Mouse (Mus musculus): ENCODE results near the gene Podxl2. TPM values are rescaled to one million over a fixed set of nuclear protein-coding genes. Genes with fewer than 3 reads are reported as not detected.

Gene Podxl2
- polyA plus RNA-seq, 1 experiment from 2014 or later: 32.0 TPM

DNA sequence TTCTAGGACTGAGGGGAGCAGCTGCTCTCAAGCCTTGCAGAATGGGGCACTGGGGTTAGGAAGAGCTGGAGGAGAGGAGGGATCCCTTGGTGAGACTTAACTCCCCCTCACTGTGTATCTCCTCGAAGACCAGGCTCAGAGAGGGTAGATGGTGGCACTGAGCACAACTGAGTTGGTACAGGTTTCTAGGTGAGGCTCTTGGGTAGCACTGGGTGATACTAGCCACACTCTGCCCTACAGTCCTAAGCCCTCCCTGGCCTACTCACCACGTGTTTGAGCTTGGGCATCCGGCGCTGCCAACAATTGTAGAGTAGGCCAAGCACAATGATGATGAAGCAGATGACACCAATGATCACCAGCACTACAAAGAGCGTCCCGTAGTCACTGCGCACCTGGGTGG, 31.6 kb downstream of the Podxl2 start:
- 75% methylated on average over 7 of the region's 7 CpGs for WGBS

DNA sequence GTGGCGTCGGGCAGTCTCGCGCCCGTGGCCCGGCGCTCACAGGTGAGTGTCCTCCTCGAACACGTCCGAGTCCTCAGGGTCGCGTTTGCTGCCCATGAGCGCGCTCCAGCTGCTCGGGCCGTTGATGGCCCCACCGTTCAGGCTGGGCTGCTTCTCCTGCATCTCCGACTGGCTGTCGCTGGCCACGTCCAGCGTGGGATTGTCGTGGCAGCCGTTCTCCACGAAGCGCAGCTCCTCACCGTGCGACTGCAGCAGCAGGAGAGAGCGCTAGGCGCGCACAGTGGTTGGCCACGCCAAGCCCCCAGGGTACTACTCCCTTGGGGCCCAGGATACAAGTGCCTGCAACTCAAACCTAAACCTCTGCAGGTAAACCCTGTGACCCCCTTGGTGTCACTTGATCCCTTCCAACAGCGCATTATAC, 32.1 kb downstream of the Podxl2 start:
- peak overlapping the region; percentile 75 for H3K27ac ChIP-seq (ENCODE audit: low read length)
- WGBS: 1% methylated on average over 32 of the region's 32 CpGs
- no peaks in the 10 kb centered on the region for H3K27me3 ChIP-seq (replicated peaks; ENCODE audit: control insufficient read depth, insufficient read depth, low read length)
- peak overlapping the region; percentile 79 for H3K4me3 ChIP-seq (ENCODE audit: low read length)
- H3K9ac ChIP-seq (ENCODE audit: low read depth, low read length): peak overlapping the region; percentile 86
- no peaks in the 10 kb centered on the region for H3K9me3 ChIP-seq (ENCODE audit: control insufficient read depth, low read length)
- peak overlapping the region; percentile 86 for H3K4me2 ChIP-seq (ENCODE audit: low read depth, low read length)
- H3K4me1 ChIP-seq (ENCODE audit: control insufficient read depth, insufficient read depth, low read length): peaks cover 15% of the 10 kb centered on the region
- H3K36me3 ChIP-seq (ENCODE audit: control insufficient read depth, insufficient read depth, low read length): peaks cover 5% of the 10 kb centered on the region; the same call in 1 of the 2 replicates
- peak; percentile 5; the same call in 1 of the 2 replicates for ATAC-seq

More for the DNA sequence above, 31.6 kb downstream of the Podxl2 start:
- ATAC-seq: no peak
- H3K9me3 ChIP-seq (ENCODE audit: control insufficient read depth, low read length): no peaks in the 10 kb centered on the region
- H3K27me3 ChIP-seq (replicated peaks; ENCODE audit: control insufficient read depth, insufficient read depth, low read length): no peaks in the 10 kb centered on the region
- peaks cover 15% of the 10 kb centered on the region for H3K4me1 ChIP-seq (ENCODE audit: control insufficient read depth, insufficient read depth, low read length)
- peaks cover 5% of the 10 kb centered on the region; the same call in 1 of the 2 replicates for H3K36me3 ChIP-seq (ENCODE audit: control insufficient read depth, insufficient read depth, low read length)
- no peak overlapping the region for H3K27ac ChIP-seq (ENCODE audit: low read length)
- H3K9ac ChIP-seq (ENCODE audit: low read depth, low read length): peak overlapping the region; percentile 86
- H3K4me3 ChIP-seq (ENCODE audit: low read length): peak overlapping the region; percentile 79
- peak overlapping the region; percentile 86 for H3K4me2 ChIP-seq (ENCODE audit: low read depth, low read length)

DNA sequence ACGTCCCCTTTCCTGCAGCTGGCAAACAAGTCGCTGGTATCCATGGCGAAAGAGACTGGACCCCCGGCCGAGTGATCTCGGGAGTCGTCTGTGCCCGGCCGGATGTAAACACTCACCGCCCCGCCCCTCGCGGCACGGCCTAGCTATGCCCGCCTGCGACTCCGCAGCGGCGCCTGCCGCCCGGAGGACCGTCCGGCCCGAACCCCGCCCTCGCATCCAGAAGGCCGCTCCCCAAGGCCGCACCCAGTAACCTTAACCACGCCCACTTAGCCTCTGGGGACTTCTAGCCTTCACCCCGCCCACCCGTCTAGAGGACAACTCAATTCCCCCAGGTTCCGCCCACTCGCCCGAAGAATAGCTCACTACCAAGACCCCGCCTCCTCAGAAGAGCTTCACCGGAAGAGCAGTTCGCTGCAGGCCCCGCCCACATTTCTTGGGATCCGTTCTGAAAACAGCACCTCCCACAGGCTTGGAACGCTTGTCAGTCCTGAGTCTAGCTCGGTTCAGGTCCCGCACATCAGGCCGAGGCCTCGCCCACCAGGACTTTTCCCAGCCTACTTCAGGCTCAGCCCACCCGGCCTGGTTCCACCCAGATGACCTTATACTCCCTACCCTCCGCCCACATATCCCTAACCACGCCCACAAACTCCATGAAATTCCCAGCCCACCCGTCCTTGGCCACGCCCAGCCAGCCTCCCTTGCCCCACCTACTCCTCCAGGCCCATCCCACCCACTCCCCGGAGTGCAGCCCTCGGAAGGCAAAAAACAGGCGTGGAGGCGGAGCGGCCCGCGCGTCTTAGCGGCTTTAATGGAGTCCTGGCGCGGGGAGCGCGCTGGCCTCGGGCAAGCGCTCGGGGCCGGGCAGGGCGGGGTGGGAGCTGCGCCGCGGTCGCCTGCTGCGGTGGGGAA, 32.8 kb downstream of the Podxl2 start, which contains the start of gene Abtb1:
TSS of gene Abtb1 (minus strand) at position 204 of the 909 bp plus-strand sequence.
- peak within 1 kb of the TSS; percentile 91 for H3K9ac ChIP-seq (ENCODE audit: low read depth, low read length)
- peak within 1 kb of the TSS; percentile 86 for H3K4me2 ChIP-seq (ENCODE audit: low read depth, low read length)
- peaks cover 15% of the 10 kb centered on the region for H3K4me1 ChIP-seq (ENCODE audit: control insufficient read depth, insufficient read depth, low read length)
- ATAC-seq: peak; percentile 97
- no peaks in the 10 kb centered on the region for H3K9me3 ChIP-seq (ENCODE audit: control insufficient read depth, low read length)
- peak within 1 kb of the TSS; percentile 80 for H3K27ac ChIP-seq (ENCODE audit: low read length)
- H3K27me3 ChIP-seq (replicated peaks; ENCODE audit: control insufficient read depth, insufficient read depth, low read length): no peaks in the 10 kb centered on the region
- under 1% methylated on average over 72 of the region's 72 CpGs for WGBS
- H3K36me3 ChIP-seq (ENCODE audit: control insufficient read depth, insufficient read depth, low read length): peaks cover 5% of the 10 kb centered on the region; the same call in 1 of the 2 replicates
- H3K4me3 ChIP-seq (ENCODE audit: low read length): peak within 1 kb of the TSS; percentile 79

DNA sequence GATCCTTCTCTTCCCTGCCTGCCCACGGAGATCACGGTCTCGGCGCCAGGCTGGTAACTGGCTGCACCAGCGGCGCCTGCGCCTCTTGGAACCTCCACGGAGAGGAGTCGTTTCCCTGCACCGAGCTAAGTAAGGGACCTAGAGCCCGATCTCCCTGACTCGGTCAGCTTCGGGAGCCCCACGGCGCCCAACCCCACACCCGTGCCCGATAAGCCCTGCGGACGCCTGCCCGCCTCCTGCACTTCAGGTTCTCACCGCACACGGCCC, 33.4 kb downstream of the Podxl2 start:
- ATAC-seq: peak; percentile 33
- peak overlapping the region; percentile 80 for H3K27ac ChIP-seq (ENCODE audit: low read length)
- H3K36me3 ChIP-seq (ENCODE audit: control insufficient read depth, insufficient read depth, low read length): peaks cover 5% of the 10 kb centered on the region; the same call in 1 of the 2 replicates
- no peaks in the 10 kb centered on the region for H3K9me3 ChIP-seq (ENCODE audit: control insufficient read depth, low read length)
- H3K4me1 ChIP-seq (ENCODE audit: control insufficient read depth, insufficient read depth, low read length): peaks cover 15% of the 10 kb centered on the region
- no peaks in the 10 kb centered on the region for H3K27me3 ChIP-seq (replicated peaks; ENCODE audit: control insufficient read depth, insufficient read depth, low read length)
- H3K4me2 ChIP-seq (ENCODE audit: low read depth, low read length): peak overlapping the region; percentile 77
- 0% methylated on average over 22 of the region's 22 CpGs for WGBS
- peak overlapping the region; percentile 79 for H3K4me3 ChIP-seq (ENCODE audit: low read length)
- H3K9ac ChIP-seq (ENCODE audit: low read depth, low read length): peak overlapping the region; percentile 91

DNA sequence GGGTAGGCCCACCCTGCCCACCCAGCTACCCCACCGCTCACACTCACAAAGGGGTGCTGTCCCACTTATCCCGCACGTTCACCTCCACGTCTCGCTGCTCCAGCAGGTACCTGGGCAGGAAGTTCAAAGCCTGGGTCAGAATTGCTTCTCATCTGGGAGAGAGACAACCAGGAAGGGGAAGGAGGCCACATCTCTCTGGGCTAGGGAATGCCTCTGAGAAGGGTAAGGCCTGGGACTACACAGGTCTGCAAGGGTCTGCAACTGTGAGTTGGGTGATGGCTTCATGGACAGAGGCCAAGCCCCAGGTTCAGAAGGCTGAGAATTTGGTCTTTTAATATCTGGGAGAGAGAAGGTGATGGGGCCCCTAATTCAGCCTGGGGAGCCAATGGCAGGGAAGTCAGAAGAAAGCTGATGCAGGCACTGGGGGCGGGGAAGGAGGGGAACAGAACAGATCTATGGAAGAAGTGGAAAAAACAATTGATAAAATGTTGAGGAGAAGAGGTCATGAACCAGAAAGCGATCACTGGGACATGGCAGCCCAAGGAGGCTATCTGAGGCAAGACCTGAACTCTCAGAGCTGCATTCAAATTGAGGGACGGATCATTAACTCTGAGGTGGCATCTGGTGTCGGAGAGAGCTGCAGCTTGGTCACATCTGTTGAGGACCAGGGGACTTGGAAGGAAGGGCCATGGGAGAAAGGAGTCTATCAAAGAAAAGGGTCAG, 33.9 kb downstream of the Podxl2 start:
- H3K27ac ChIP-seq (ENCODE audit: low read length): peak overlapping the region; percentile 80
- H3K4me2 ChIP-seq (ENCODE audit: low read depth, low read length): peak overlapping the region; percentile 77
- peaks cover 5% of the 10 kb centered on the region; the same call in 1 of the 2 replicates for H3K36me3 ChIP-seq (ENCODE audit: control insufficient read depth, insufficient read depth, low read length)
- 53% methylated on average over 9 of the region's 9 CpGs for WGBS
- H3K9ac ChIP-seq (ENCODE audit: low read depth, low read length): peak overlapping the region; percentile 91
- no peak for ATAC-seq
- no peaks in the 10 kb centered on the region for H3K27me3 ChIP-seq (replicated peaks; ENCODE audit: control insufficient read depth, insufficient read depth, low read length)
- H3K9me3 ChIP-seq (ENCODE audit: control insufficient read depth, low read length): no peaks in the 10 kb centered on the region
- H3K4me1 ChIP-seq (ENCODE audit: control insufficient read depth, insufficient read depth, low read length): peaks cover 15% of the 10 kb centered on the region
- peak overlapping the region; percentile 79 for H3K4me3 ChIP-seq (ENCODE audit: low read length)

DNA sequence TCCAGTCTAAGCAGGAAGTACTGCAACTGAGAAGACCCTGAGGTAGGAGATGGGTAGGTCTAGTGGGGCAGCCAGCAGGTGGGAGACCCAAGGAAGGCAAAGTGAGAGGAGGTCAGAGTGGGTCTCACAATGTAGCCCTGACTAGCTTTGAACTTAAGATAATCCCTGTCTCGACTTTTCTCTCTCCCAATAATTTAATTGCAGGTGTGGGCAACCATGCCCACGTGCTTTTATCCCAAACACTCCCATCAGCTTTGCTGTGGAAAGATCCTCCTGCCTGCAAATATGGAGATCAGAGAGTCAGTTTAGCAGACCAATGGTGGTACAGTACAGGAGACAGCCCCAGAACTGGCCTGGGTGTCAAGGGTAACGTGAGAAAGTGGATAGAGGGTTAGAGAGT, 34.6 kb downstream of the Podxl2 start:
- no peak overlapping the region for H3K4me2 ChIP-seq (ENCODE audit: low read depth, low read length)
- H3K36me3 ChIP-seq (ENCODE audit: control insufficient read depth, insufficient read depth, low read length): peaks cover 5% of the 10 kb centered on the region; the same call in 1 of the 2 replicates
- H3K9ac ChIP-seq (ENCODE audit: low read depth, low read length): no peak overlapping the region
- no peak for ATAC-seq
- no peaks in the 10 kb centered on the region for H3K27me3 ChIP-seq (replicated peaks; ENCODE audit: control insufficient read depth, insufficient read depth, low read length)
- no peaks in the 10 kb centered on the region for H3K9me3 ChIP-seq (ENCODE audit: control insufficient read depth, low read length)
- 77% methylated on average over 3 of the region's 3 CpGs for WGBS
- peaks cover 15% of the 10 kb centered on the region for H3K4me1 ChIP-seq (ENCODE audit: control insufficient read depth, insufficient read depth, low read length)
- H3K4me3 ChIP-seq (ENCODE audit: low read length): no peak overlapping the region
- no peak overlapping the region for H3K27ac ChIP-seq (ENCODE audit: low read length)

DNA sequence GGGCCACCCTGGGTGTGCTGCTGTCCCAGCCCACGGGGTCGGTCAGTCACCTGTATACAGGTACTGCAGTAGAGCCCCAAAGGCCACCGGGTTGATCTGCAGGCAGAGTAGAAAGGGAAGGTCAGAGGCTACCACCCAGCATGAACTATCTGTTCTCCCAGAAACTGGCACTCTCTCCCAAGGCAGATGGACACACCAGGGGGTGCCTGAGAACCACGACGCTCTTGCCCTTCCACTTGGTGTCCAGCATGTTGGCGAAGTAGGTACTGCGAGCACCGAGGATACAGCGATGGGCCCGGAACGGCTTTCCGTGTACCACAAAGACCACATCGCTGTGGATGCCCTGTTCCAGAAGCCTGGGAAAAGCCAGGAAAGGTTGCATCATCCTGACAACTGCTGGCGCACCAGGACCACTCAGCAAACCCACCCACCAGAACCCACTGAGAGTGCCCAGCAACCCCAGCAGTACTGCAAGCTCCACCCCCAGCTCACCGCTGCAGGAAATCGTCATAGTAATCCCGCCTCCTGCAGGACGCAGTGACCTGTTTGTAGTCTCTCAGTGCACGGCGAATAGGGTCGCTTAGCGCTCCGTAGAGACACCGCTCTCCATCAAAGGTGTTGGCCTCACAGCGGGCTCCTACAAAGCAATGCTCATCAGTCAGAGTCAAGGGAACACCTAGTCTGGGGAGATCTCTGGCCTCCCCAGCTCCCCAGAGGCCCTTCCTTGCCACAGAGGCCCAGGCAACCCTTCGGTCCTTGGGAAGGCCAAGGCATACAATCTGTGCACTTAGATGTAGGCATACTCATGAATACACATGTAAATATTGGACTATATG, 35.5 kb downstream of the Podxl2 start:
- no peak for ATAC-seq
- 84% methylated on average over 26 of the region's 26 CpGs for WGBS
- Histone ChIP-seq H3K9me3 (ENCODE audit: control insufficient read depth, low read length) (no peaks in the 10 kb centered on the region), H3K27me3 (replicated peaks; ENCODE audit: control insufficient read depth, insufficient read depth, low read length) (no peaks in the 10 kb centered on the region), H3K9ac (ENCODE audit: low read depth, low read length) (0 out of 2 replicates have a peak overlapping the region, but pooled peaks have one; percentile 27), H3K36me3 (ENCODE audit: control insufficient read depth, insufficient read depth, low read length) (peaks cover 5% of the 10 kb centered on the region; the same call in 1 of the 2 replicates), H3K4me1 (ENCODE audit: control insufficient read depth, insufficient read depth, low read length) (peaks cover 15% of the 10 kb centered on the region), H3K4me3 (ENCODE audit: low read length) (no peak overlapping the region), H3K27ac (ENCODE audit: low read length) (no peak overlapping the region), H3K4me2 (ENCODE audit: low read depth, low read length) (no peak overlapping the region)

DNA sequence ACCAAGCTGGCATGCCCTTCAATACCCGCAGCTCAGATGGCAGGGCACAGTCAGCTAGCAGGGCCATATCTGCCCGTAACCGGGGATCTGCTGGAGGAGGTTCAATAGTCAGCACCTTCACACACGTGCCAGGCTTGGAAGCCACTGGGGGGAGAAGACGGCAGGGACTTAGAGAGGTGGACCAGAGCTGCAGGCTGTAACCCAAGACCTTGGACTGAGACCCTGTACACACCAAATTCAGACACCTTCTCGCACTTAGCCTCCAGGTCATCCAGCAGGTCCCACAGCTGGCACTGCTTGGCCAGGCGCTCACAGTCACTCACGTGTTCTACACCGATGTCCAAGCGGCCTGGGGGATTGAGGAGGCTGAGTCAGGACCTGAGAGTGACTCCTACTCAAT, 36.2 kb downstream of the Podxl2 start:
- Histone ChIP-seq H3K9me3 (ENCODE audit: control insufficient read depth, low read length) (no peaks in the 10 kb centered on the region), H3K9ac (ENCODE audit: low read depth, low read length) (no peak overlapping the region), H3K4me3 (ENCODE audit: low read length) (no peak overlapping the region), H3K4me1 (ENCODE audit: control insufficient read depth, insufficient read depth, low read length) (peaks cover 15% of the 10 kb centered on the region), H3K27me3 (replicated peaks; ENCODE audit: control insufficient read depth, insufficient read depth, low read length) (no peaks in the 10 kb centered on the region), H3K4me2 (ENCODE audit: low read depth, low read length) (no peak overlapping the region), H3K27ac (ENCODE audit: low read length) (no peak overlapping the region), H3K36me3 (ENCODE audit: control insufficient read depth, insufficient read depth, low read length) (peaks cover 5% of the 10 kb centered on the region; the same call in 1 of the 2 replicates)
- WGBS: 93% methylated on average over 10 of the region's 10 CpGs
- ATAC-seq: no peak
